Mouse (Mus musculus): ENCODE results near the gene Npas3. TPM values are rescaled to one million over a fixed set of nuclear protein-coding genes. Genes with fewer than 3 reads are reported as not detected.
"Not testable (repeated sequence)": the region's sequence is repeated elsewhere in the genome, so short reads cannot be mapped to it uniquely, and the experiment has no call there.

The Npas3 gene
- total RNA-seq (2021): 2.7 and 3.0 TPM in 2 replicates
- long read RNA-seq, partial matches to known transcripts: 0 of 2 reads
- long read RNA-seq, other reads (novel, unspliced or antisense): 2 of 2 reads

- peak; percentile 23 for DNase-seq
These were observed at the start of gene Npas3 for GRCm38 (mm10) chr12:53248101-53248727. Gene Npas3, plus strand, starts transcription at chr12:53248677.

GRCm38 (mm10) chr12:53217141-53217540 lies 31.3 kb upstream of the Npas3 start:
- no peak for DNase-seq

GRCm38 (mm10) chr12:53222742-53223141 lies 25.7 kb upstream of the Npas3 start:
- no peak for DNase-seq

GRCm38 (mm10) chr12:53227356-53227755 lies 21.1 kb upstream of the Npas3 start:
- DNase-seq: no peak

- no peak for DNase-seq
These were observed 19.1 kb upstream of the Npas3 start for GRCm38 (mm10) chr12:53229419-53229818.

GRCm38 (mm10) chr12:53246181-53246580 lies 2.3 kb upstream of the Npas3 start:
- DNase-seq: no peak

GRCm38 (mm10) chr12:53246581-53247490 lies 1.6 kb upstream of the Npas3 start:
- DNase-seq: no peak

- no peak for DNase-seq
These were observed 914 bp upstream of the Npas3 start for GRCm38 (mm10) chr12:53247491-53248035.

GRCm38 (mm10) chr12:53248796-53249195 lies 319 bp downstream of the Npas3 start:
- DNase-seq: no peak

GRCm38 (mm10) chr12:53251701-53252181 lies 3.3 kb downstream of the Npas3 start:
- DNase-seq: no peak

- peak; percentile 13 for DNase-seq
These were observed 3.7 kb downstream of the Npas3 start for GRCm38 (mm10) chr12:53252213-53252571.

- peak; percentile 50 for DNase-seq
These were observed 4.3 kb downstream of the Npas3 start for GRCm38 (mm10) chr12:53252572-53253422.

- peak; percentile 38 for DNase-seq
These were observed 5.1 kb downstream of the Npas3 start for GRCm38 (mm10) chr12:53253461-53254159.

GRCm38 (mm10) chr12:53254160-53254480 lies 5.6 kb downstream of the Npas3 start:
- no peak for DNase-seq

GRCm38 (mm10) chr12:53274502-53274901 lies 26.0 kb downstream of the Npas3 start:
- not testable (repeated sequence) for DNase-seq

- no peak for DNase-seq
These were observed 28.9 kb downstream of the Npas3 start for GRCm38 (mm10) chr12:53277393-53277792.

- no peak for DNase-seq
These were observed 41.9 kb downstream of the Npas3 start for GRCm38 (mm10) chr12:53290341-53290740.

GRCm38 (mm10) chr12:53290846-53291245 lies 42.4 kb downstream of the Npas3 start:
- DNase-seq: no peak

GRCm38 (mm10) chr12:53292010-53292409 lies 43.5 kb downstream of the Npas3 start:
- no peak for DNase-seq

- DNase-seq: no peak
These were observed 44.2 kb downstream of the Npas3 start for GRCm38 (mm10) chr12:53292508-53293300.

GRCm38 (mm10) chr12:53294011-53294410 lies 45.5 kb downstream of the Npas3 start:
- DNase-seq: no peak
